Mouse (Mus musculus): ENCODE measurements around the gene Camk1. TPM values are rescaled to one million over a fixed set of nuclear protein-coding genes. Genes with fewer than 3 reads are reported as not detected.
A peak's percentile ranks its signal among the peaks of the same experiment; 100 is the strongest.

The Camk1 gene
- polyA plus RNA-seq (2017; shearing (Covaris generic)): 1 to 10 TPM; 2.2 to 2.9 TPM

GRCm38 (mm10) chr6:113343177-113344092 is at the start of gene Camk1:
Gene Camk1, minus strand, starts transcription at chr6:113343984.
- ATAC-seq: no peak

DNA sequence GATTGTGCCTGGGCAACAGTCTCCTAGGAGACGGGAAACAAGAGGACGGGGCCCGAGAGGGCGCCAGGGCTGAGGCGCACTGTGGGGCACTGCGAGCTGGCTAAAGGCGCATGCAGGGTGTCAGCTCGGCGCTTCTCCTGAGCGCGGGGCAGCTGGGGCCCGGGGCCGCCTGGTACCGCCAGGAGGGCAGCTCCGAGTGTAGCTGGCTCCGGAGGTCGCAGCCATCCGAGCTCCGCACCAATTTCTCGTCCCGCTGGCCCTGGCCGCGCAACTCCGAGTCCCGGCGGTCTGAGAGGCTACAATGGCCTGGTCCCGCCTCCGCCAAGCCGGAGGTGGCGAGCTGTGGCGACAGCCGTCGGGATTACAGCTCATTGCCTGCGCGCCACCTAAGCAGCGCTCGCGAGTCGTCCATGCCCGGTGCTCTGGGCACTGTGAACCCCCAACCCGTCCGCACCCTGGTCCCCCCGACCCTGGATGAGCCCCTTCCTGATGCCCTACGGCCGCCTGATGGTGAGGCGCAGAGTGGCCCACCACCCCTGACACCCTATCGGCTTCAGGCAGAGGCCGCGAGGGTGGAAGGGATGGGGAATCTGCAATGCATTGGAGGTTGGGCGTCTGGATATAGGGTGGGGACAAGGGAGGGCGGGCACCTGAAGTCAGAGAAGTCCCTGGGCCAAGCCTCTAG is 48.7 kb upstream of the Camk1 start:
- ATAC-seq: no peak

GRCm38 (mm10) chr6:113392015-113392386 is 48.2 kb upstream of the Camk1 start:
- ATAC-seq: no peak

DNA sequence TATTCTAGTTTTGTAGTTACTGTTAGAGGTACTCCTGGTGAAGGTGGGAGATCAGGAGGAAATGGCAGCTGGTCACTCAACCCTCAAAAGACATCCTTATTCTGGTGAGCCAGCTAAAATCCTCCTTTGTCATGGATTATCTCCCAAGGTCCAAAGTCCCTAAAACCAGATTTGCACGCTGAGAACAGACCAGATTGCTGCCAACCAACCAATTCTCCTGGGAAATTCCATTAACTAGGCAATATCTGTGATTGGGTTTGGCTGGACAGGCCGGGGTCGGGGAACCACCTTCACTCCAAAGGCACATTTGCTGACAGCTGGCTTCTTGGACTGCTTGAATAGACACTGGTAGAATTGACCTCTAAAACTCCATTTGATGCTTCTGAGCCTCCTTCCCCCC is 46.9 kb upstream of the Camk1 start:
- no peak for ATAC-seq

DNA sequence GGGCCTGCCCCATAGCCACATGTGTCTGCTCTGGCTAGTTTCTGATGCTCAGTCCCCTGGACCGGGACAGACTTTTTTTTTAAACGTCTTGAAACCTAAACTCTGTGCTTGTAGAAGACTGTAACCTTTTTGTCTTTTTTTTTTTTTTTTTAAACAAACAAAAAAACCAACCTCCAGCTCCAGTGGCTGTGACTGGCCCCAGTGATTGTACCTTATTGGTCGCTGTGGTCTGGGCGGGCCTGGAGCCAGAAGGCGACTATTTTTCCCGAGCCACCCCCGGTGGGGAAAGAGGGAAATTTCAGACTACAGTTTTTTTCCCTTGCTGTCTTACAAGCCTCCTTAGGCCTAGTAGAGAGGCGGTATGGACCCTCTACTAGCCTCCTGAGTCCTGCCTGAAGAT is 45.2 kb upstream of the Camk1 start, which contains the start of gene Ttll3:
Gene Ttll3, plus strand, starts transcription at position 301 of the 400 bp plus-strand sequence.
- no peak for ATAC-seq

- ATAC-seq: no peak
Observed at GRCm38 (mm10) chr6:113386025-113386424, 42.2 kb upstream of the Camk1 start.

- ATAC-seq: no peak
Observed at GRCm38 (mm10) chr6:113385160-113385714, 41.5 kb upstream of the Camk1 start.

DNA sequence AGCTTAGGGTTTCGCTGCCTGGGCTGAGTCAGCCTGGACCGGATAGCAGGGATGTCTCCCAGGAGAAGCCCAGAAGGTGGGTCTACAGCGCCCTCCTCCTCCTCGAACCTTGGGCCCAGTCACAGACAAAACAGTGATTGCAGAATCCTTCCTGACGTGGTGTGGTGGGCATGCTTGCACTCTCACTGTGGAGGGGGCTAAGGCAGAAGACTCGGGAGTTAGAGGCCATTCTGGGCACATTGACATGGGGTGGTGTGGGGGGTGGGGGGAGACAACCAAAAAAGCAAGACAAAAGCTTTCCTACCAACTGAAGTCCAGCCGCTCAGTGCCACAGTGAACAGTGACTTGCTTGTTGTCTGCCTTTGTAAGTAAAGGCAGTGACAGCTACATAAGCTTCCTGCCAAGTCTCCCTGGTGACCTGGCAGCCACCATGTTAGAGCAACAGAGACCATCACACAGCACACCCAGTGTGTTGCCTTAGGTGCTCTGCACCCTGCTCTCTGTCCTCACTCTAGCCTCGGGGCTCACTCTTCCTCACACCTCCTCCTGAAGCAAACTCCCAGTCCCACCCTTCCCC is 40.7 kb upstream of the Camk1 start:
- no peak for ATAC-seq

DNA sequence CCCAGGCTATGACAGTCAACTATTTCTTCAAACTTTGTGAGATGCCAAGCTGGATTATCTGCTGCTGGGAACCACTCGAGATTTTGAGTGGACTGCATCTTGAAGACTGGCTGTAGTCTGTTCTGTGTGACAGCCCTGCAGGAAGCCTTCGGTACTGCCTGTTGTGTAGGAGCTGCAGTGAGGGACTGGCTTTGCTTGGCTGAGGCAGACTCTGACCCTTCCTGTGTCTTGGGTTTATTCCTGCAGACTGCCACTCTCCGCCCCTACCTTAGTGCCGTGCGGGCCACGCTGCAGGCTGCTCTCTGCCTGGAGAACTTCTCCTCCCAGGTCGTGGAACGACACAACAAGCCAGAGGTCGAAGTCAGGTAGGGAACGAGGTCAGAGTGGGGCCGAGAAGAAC is 36.7 kb upstream of the Camk1 start:
- ATAC-seq: no peak

DNA sequence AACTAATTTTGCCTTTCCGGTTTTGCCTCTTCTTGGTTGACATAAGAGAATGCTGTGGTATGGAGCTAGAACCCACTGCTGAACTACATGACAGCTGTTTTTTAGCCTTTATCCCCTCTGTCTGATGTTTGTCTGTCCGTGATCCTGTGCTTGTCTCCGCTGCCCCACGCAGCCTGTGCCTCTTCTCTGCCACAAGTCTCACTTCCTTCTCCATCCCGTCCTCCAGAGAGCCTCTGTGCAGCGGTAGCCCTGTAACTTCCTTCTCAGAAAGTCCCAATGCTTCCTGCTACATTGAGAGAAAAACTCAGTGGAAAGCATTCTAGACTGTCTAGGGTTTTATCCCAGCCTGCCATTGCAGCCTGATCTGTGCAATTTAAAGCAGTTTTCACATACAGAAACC is 35.5 kb upstream of the Camk1 start:
- no peak for ATAC-seq

- peak; percentile 83 for ATAC-seq
Observed at GRCm38 (mm10) chr6:113377496-113378385, 34.0 kb upstream of the Camk1 start, which contains the start of the genes Tada3 and Arpc4. Gene Tada3, minus strand, starts transcription at chr6:113377883. Gene Arpc4, plus strand, starts transcription at chr6:113378115.

DNA sequence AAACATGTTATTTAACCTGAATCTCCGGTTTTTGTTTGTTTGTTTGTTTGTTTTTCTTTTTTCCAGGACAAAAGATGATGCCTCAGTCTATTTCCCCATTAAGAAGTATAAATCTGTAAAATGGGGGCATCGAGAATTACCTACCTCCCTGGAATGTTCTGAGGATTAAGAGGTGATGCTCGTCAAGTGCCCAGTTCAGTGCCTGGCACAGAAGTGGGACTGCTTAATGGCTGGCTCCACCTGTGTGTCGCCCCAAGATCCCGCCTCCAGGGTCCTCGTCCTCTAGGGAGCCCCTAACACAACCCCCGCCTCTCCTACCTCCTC is 33.4 kb upstream of the Camk1 start:
- no peak for ATAC-seq

- no peak for ATAC-seq
Observed at GRCm38 (mm10) chr6:113373491-113373890, 29.7 kb upstream of the Camk1 start.

GRCm38 (mm10) chr6:113370194-113370929 is 26.6 kb upstream of the Camk1 start:
- ATAC-seq: no peak

GRCm38 (mm10) chr6:113368577-113368976 is 24.8 kb upstream of the Camk1 start:
- no peak for ATAC-seq

GRCm38 (mm10) chr6:113368124-113368523 is 24.3 kb upstream of the Camk1 start:
- no peak for ATAC-seq

GRCm38 (mm10) chr6:113367574-113367973 is 23.8 kb upstream of the Camk1 start:
- no peak for ATAC-seq

- no peak for ATAC-seq
Observed at GRCm38 (mm10) chr6:113366639-113367038, 22.9 kb upstream of the Camk1 start.

DNA sequence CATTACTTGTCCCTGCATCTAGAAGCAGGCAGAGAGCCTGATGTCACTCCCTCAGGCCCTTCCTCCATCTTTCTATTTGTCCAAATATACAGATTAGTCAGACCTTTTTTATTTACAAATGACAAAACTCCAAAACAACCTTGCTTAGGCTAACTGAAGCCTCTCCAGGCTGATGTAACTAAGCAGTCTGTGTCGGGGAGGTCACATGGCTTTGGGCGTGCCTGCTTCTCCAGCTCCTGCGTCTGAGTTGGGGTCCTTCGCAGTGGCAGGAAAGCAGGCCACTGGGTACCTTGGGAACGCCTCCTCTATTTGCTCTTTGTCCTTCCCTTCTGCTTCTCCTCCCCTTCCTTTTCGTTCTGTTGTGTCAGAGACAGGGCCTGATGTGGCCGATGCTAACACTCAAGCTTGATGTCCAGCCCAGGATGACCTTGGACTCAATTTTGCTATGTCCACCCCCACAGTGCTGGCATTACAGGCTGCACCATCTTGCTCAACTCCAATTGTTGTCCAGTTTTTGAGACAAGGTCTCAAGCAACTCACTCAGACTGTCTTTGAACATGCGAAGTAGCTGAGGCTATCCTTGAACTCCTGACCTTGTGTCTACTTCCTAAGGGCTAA is 20.8 kb upstream of the Camk1 start:
- no peak for ATAC-seq

GRCm38 (mm10) chr6:113362241-113362640 is 18.5 kb upstream of the Camk1 start:
- no peak for ATAC-seq

DNA sequence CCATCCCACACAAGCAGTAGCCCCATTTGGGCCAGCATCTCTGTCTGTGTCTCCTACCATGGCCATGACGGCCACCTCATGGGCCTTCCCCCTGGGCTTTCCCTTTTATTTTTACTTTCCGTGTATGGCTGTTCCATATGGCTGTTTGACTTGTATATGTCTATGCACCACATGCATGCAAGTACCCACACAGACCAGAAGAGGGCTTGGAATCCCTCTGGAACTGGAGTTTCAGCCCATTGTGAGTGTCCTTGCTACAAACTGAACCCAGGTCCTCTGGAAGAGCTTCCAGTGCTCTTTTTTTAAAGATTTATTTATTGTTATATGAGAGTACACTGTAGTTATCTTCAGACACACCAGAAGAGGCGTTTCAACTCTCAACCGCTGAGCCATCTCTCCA is 17.7 kb upstream of the Camk1 start:
- no peak for ATAC-seq

Data from CD4-positive, CD25-positive, alpha-beta regulatory T cell, adult 4 months (primary cell).